Mouse (Mus musculus) forebrain, embryonic 15.5 days (tissue): ENCODE data around the gene Hpf1. TPM values are rescaled to one million over a fixed set of nuclear protein-coding genes. Genes with fewer than 3 reads are reported as not detected.

ENCODE experiments used
- ATAC-seq: fragments of 200-750 bp; cut with Nextera tagmentation; replicated peaks from 2 replicates; pipeline ENCODE4 v1.8.0; 2017; ENCODE audit warnings: mild to moderate bottlenecking, moderate TSS enrichment, moderate library complexity
- H3K27ac ChIP-seq: fragments of 300-500 bp; sonication (generic); replicated peaks from 2 replicates; pipeline ENCODE4 v1.5.1; 2015; ENCODE audit warnings: mild to moderate bottlenecking, inconsistent platforms
- H3K27me3 ChIP-seq: fragments of 300-500 bp; sonication (generic); 2 replicates; pipeline ENCODE4 v1.6.1; 2015; ENCODE audit warnings: inconsistent platforms
- H3K36me3 ChIP-seq: fragments of 300-500 bp; sonication (generic); 2 replicates; pipeline ENCODE4 v1.6.1; 2015; ENCODE audit warnings: mild to moderate bottlenecking, inconsistent platforms
- H3K4me1 ChIP-seq: fragments of 300-500 bp; sonication (generic); 2 replicates; pipeline ENCODE4 v1.6.1; 2015; ENCODE audit warnings: inconsistent platforms
- H3K4me2 ChIP-seq: fragments of 300-500 bp; sonication (generic); replicated peaks from 2 replicates; pipeline ENCODE4 v1.6.1; 2015; ENCODE audit warnings: mild to moderate bottlenecking, inconsistent platforms
- H3K4me3 ChIP-seq: fragments of 300-500 bp; sonication (generic); 2 replicates; pipeline ENCODE4 v1.5.1; 2015; ENCODE audit warnings: mild to moderate bottlenecking, inconsistent platforms
- H3K9ac ChIP-seq: fragments of 300-500 bp; sonication (generic); replicated peaks from 2 replicates; pipeline ENCODE4 v1.6.1; 2015; ENCODE audit warnings: mild to moderate bottlenecking, inconsistent platforms
- H3K9me3 ChIP-seq: fragments of 300-500 bp; sonication (generic); 2 replicates; pipeline ENCODE4 v1.6.1; 2016; ENCODE audit warnings: inconsistent platforms
- WGBS: fragments of 180-500 bp; shearing (Covaris S2); methylation state at CpG from one replicate; pipeline ENCODE4 v1.1.7; 2015; ENCODE audit warnings: mixed read lengths; 5-methylcytosine and 5-hydroxymethylcytosine counted together
- polyA plus RNA-seq: library from polyadenylated mRNA; unstranded; fragments of >200 nt; fragmentation: Nextera tagmentation; extraction: Ambion mirVana; gene quantifications from 2 replicates; pipeline ENCODE4 v1.2.1, GENCODE M21; 2015

Hpf1 gene
- polyA plus RNA-seq, result 105 and 106 TPM in 2 replicates

DNA sequence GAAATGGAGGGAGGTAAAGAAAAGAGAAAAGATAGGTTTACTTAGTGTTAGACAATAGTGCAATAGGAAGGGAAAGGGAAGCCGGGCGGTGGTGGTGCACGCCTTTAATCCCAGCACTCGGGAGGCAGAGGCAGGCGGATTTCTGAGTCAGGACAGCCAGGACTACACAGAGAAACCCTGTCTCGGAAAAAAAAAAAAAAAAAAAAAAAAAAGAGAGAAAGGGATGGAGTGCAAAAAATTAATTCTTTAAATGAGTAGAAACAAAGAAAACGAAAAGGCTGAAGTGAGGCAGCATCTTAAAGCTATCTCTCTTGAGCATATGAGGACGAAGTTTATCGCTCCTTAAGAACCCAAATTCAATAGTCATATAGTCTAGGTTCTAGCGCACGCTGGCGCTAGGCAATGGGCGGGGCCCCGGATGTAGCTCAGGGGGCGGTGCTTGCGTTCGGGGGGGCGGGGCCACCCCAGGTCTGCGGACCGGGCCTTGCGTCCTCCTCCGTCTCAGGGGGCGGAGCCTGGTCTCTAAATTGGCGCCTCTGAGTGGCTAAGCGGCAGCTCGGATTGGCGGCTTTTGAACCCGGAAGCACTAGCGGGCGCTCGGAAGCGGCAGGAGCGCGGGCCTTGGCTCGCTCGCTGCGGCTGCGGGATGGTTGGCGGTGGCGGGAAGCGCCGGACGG lies at the start of gene Hpf1:
Gene Hpf1, plus strand, starts transcription at position 576 of the 677 bp plus-strand sequence.
- H3K27ac ChIP-seq, result peak within 1 kb of the TSS; percentile 54; the same call in 1 of the 2 replicates
- H3K4me2 ChIP-seq, result peak within 1 kb of the TSS; percentile 73
- H3K27me3 ChIP-seq, result no peaks in the 10 kb centered on the region
- peak; percentile 99 for ATAC-seq
- H3K9ac ChIP-seq, result peak within 1 kb of the TSS; percentile 82
- H3K36me3 ChIP-seq, result no peaks in the 10 kb centered on the region
- H3K9me3 ChIP-seq, result no peaks in the 10 kb centered on the region
- H3K4me3 ChIP-seq, result peak within 1 kb of the TSS; percentile 71
- peaks cover 22% of the 10 kb centered on the region for H3K4me1 ChIP-seq
- 5% methylated on average over 40 of the region's 43 CpGs for WGBS

DNA sequence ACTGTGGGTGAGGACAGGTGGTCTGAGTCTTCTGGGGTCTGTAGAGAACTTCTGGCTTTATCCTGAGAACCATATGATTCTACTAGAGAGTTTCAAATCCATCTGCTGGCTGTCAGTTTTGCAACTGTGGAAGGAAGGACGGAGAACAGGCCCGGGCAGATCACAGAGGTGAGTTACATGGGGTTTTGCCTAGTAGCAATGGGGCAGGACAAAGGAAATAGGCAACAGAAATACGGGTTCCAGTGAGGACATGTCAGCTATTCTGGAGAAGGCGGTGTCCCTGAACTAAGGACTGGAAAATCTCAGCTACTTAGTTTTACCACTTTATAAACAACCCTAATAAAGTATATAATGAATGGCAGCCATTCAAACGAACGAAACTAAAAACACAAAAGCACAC lies 47.8 kb upstream of the Hpf1 start:
- Histone ChIP-seq H3K9ac (no peak overlapping the region), H3K4me3 (no peak overlapping the region), H3K27me3 (no peaks in the 10 kb centered on the region), H3K27ac (no peak overlapping the region), H3K4me1 (no peaks in the 10 kb centered on the region), H3K36me3 (no peaks in the 10 kb centered on the region), H3K4me2 (no peak overlapping the region), H3K9me3 (no peaks in the 10 kb centered on the region)
- WGBS, result 63% methylated on average over 6 of the region's 6 CpGs
- ATAC-seq, result no peak

DNA sequence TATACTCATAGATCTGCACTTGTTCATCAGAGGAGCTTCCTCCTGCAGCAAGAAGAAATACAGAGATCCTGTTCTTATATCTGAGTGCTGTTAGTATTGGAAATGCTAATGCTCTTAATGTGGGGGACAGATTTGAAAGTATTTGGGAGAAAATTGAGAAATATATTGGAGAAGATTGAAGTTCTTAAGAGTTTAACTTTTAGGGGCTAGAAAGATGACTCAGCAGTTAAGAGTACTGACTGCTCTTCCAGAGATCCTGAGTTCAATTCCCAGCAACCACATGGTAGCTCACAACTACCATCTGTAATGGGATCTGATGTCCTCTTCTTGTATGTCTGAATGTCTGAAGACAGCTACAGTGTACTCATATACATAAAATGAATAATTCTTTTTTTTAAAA lies 32.7 kb upstream of the Hpf1 start:
- Histone ChIP-seq H3K4me2 (no peak overlapping the region), H3K27me3 (no peaks in the 10 kb centered on the region), H3K9ac (no peak overlapping the region), H3K27ac (no peak overlapping the region), H3K4me1 (no peaks in the 10 kb centered on the region), H3K4me3 (no peak overlapping the region), H3K36me3 (no peaks in the 10 kb centered on the region), H3K9me3 (no peaks in the 10 kb centered on the region)
- ATAC-seq, result no peak

DNA sequence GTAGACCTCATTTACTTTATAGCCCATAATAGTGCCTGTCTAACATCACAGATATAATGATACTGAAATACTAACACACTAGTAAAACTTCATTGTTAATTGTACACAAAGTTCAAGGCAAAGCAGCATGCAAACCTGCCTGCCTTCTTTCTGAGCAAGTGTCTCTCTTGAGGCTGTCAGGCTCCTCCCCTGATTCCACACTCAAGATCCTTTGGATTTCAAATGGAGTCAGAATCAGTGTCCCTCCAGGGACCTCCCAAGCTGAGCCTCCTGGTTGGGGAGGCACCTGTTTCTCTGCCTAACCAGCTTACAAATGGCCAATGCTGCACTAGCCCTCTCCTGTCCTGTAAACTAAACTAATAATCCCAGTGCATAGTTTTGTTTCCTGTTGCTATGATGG lies 32.1 kb upstream of the Hpf1 start:
- Histone ChIP-seq H3K4me2 (no peak overlapping the region), H3K9ac (no peak overlapping the region)
- no peak for ATAC-seq

DNA sequence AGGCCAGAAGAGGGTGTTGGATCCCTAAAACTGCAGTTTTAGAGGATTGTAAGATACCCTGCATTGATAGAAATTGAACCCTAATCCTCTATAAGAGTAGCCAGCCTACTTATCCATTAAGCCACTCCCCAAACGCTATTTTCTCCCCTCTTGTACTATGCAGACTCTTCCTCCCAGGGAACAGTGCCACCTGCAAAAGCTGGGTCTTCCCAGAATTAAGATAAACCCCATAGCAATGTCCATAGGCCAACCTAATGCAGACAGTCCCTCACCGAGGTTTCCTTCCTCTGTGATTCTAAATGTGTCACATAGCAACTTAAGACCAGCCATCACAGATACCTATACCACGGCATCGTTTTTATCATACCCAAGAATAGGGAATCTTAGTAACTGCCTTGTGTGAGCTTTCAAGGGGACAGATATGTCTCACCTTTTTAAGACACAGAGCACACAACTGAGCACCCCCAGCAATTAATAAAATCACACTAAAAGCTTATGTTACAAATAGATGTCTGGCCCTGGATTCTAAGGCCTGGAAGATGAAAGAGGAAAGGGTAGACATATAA lies 31.2 kb upstream of the Hpf1 start:
- ATAC-seq, result no peak
- Histone ChIP-seq H3K9ac (no peak overlapping the region), H3K4me2 (no peak overlapping the region), H3K27ac (no peak overlapping the region), H3K4me1 (no peaks in the 10 kb centered on the region), H3K36me3 (no peaks in the 10 kb centered on the region), H3K9me3 (no peaks in the 10 kb centered on the region), H3K27me3 (no peaks in the 10 kb centered on the region), H3K4me3 (no peak overlapping the region)
- 73% methylated on average over 4 of the region's 4 CpGs for WGBS

More for the DNA sequence above, 32.1 kb upstream of the Hpf1 start:
- no peak overlapping the region for H3K27ac ChIP-seq
- H3K4me3 ChIP-seq, result no peak overlapping the region
- H3K4me1 ChIP-seq, result no peaks in the 10 kb centered on the region
- H3K27me3 ChIP-seq, result no peaks in the 10 kb centered on the region
- H3K9me3 ChIP-seq, result no peaks in the 10 kb centered on the region
- H3K36me3 ChIP-seq, result no peaks in the 10 kb centered on the region

DNA sequence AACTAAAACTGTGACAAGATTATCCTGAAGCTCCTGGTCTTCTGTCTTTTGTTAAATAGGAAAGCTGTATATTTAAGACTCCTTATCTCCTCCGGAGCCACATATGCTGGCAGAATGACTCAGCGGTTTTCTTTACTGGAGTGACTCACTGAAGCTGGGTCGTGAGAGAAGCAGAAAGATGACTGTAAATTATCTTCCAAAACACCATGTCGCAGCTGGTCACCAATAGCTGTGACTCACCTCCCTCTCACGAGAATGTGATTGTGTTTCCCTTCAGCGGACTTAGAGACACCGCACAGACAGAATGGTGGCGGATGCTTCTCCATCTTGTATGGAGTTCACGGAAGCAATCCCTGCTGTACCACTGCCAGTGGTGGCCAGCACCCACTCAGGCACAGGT lies 30.6 kb upstream of the Hpf1 start:
- Histone ChIP-seq H3K36me3 (no peaks in the 10 kb centered on the region), H3K27ac (no peak overlapping the region), H3K9me3 (no peaks in the 10 kb centered on the region), H3K9ac (no peak overlapping the region), H3K4me3 (no peak overlapping the region), H3K4me1 (no peaks in the 10 kb centered on the region), H3K4me2 (no peak overlapping the region), H3K27me3 (no peaks in the 10 kb centered on the region)
- 89% methylated on average over 9 of the region's 9 CpGs for WGBS
- no peak for ATAC-seq

DNA sequence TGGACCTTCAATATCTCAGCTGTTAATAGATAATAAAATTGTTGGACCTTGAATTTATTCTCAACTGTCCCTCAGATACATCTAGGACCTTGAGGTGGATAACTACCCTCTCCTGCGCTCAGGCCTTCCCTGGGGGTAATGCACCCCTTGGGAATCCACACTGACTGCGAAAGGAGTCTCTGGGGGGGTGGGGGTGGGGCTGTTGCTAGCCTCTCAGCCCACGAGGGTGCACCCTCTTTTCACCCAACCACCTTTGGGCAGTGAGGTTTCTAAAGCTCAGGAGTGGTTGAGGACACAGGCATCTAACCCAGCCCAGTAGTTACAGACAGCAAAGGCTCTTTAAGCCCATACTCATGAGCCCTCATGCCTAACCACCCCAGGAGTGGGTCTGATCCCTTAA lies 29.5 kb upstream of the Hpf1 start:
- H3K4me3 ChIP-seq, result no peak overlapping the region
- H3K27me3 ChIP-seq, result no peaks in the 10 kb centered on the region
- no peak overlapping the region for H3K27ac ChIP-seq
- no peaks in the 10 kb centered on the region for H3K9me3 ChIP-seq
- no peaks in the 10 kb centered on the region for H3K36me3 ChIP-seq
- 79% methylated on average over 3 of the region's 3 CpGs for WGBS
- no peak overlapping the region for H3K9ac ChIP-seq
- H3K4me2 ChIP-seq, result no peak overlapping the region
- no peak for ATAC-seq
- H3K4me1 ChIP-seq, result no peaks in the 10 kb centered on the region

DNA sequence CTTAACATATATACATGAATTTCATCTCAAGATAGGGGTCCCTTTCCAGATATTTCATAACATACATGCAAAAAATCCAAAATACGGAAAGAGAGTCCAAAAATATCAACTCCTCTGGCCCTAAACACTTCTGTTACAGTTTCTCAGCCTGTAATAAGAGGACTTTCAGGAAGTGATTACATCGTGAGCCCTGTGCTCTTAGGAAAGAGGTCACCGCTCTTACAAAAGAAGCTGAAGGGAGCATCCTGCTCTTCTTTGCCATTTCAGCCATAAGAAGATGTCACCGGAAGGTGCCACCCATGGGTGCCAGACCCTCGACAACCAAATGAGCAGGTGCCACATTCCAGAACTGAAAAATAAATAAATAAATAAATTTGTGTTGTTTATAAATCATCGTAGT lies 28.4 kb upstream of the Hpf1 start:
- Histone ChIP-seq H3K27ac (no peak overlapping the region), H3K4me1 (no peaks in the 10 kb centered on the region), H3K4me3 (no peak overlapping the region), H3K27me3 (no peaks in the 10 kb centered on the region), H3K4me2 (no peak overlapping the region), H3K9ac (no peak overlapping the region), H3K36me3 (no peaks in the 10 kb centered on the region), H3K9me3 (no peaks in the 10 kb centered on the region)
- 91% methylated on average over 6 of the region's 6 CpGs for WGBS
- ATAC-seq, result no peak

DNA sequence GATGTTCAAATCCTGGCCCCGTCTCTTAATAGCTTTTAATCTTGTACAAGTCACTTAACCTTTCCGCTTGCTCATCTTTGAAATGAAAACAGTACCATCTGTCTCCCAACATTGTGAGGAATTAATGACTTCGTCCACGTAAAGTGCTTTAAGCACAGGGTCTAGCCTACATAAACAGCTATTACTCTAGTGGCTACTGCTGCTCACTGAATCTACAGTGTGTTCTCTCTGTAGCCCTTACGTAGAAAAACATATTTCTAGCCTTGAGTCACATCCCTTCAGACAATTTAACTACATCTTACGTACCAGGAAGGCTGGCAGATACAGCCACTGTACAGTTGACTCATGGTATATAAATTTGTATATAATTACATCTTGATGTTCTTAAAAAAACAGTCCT lies 25.3 kb upstream of the Hpf1 start:
- Histone ChIP-seq H3K4me3 (no peak overlapping the region), H3K27me3 (no peaks in the 10 kb centered on the region), H3K4me1 (no peaks in the 10 kb centered on the region), H3K27ac (no peak overlapping the region), H3K9me3 (no peaks in the 10 kb centered on the region), H3K9ac (no peak overlapping the region), H3K4me2 (no peak overlapping the region), H3K36me3 (no peaks in the 10 kb centered on the region)
- 67% methylated on average over 6 of the region's 6 CpGs for WGBS
- ATAC-seq, result peak; percentile 43; the same call in 1 of the 2 replicates

DNA sequence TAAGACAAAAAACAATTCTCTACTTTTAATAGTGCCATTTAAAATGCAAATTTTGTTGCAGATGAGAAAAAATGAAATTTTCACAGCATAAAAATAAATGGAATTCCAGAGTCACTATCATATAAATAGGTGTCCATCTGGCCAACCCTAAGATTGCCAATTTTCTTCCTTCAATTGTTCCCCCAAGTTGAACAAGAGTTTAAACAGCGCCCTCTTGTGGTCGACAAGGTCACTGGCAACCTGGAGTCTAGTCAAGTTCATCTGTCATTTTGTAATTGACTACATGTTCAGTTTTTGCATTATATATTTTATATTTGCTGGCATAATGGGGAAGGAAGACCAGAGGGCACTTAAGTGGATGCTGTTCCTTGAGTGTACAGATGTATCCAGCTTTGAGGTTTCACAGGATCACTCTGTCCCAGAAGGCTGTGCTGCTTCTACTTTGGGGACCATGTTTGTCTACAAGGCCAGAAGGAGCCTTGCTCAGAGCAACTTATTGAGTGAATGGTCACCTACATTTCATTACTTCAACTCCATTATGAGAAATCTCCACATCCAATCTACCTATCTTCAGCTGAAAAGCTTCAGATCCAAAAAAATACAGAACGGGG lies 24.6 kb upstream of the Hpf1 start:
- Histone ChIP-seq H3K4me1 (no peaks in the 10 kb centered on the region), H3K27ac (no peak overlapping the region), H3K9me3 (no peaks in the 10 kb centered on the region), H3K4me3 (no peak overlapping the region), H3K9ac (no peak overlapping the region), H3K27me3 (no peaks in the 10 kb centered on the region), H3K36me3 (no peaks in the 10 kb centered on the region), H3K4me2 (no peak overlapping the region)
- 33% methylated on average over 3 of the region's 3 CpGs for WGBS
- ATAC-seq, result peak; percentile 51; the same call in 1 of the 2 replicates

DNA sequence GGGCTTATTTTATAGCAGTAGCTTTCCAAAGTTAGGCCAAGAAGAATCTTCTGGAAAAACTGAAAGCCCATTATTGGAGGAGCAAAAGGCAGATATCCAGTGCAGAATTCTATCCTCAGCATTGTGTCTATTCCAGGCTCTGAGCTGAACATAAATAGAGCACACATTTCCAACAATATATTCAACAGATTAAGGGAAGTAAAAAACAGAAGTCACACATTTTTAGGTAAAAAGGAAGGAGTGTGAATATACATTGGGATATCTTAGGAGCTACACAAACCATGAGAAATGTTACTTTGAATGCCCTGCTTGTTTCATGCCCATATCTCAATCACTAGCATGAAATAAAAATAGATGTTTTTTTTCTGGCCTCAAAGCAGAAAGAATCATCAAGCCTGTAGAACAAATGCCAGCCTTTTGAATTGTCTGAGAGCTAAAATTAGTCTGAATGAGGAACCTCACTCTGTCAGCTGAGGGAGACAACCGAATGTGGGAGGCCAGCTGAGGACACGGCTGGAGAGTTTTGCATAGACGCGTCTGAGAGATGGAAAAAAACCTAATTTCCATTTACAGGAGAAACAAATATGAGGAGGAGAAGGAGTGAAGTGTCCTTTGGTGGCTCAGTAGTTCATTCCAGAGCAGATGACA lies 22.6 kb upstream of the Hpf1 start:
- H3K9ac ChIP-seq, result no peak overlapping the region
- no peak overlapping the region for H3K4me2 ChIP-seq
- no peak overlapping the region for H3K4me3 ChIP-seq
- no peak overlapping the region for H3K27ac ChIP-seq
- no peaks in the 10 kb centered on the region for H3K27me3 ChIP-seq
- WGBS, result 69% methylated on average over 4 of the region's 4 CpGs
- no peaks in the 10 kb centered on the region for H3K4me1 ChIP-seq
- H3K36me3 ChIP-seq, result no peaks in the 10 kb centered on the region
- ATAC-seq, result no peak
- H3K9me3 ChIP-seq, result no peaks in the 10 kb centered on the region

DNA sequence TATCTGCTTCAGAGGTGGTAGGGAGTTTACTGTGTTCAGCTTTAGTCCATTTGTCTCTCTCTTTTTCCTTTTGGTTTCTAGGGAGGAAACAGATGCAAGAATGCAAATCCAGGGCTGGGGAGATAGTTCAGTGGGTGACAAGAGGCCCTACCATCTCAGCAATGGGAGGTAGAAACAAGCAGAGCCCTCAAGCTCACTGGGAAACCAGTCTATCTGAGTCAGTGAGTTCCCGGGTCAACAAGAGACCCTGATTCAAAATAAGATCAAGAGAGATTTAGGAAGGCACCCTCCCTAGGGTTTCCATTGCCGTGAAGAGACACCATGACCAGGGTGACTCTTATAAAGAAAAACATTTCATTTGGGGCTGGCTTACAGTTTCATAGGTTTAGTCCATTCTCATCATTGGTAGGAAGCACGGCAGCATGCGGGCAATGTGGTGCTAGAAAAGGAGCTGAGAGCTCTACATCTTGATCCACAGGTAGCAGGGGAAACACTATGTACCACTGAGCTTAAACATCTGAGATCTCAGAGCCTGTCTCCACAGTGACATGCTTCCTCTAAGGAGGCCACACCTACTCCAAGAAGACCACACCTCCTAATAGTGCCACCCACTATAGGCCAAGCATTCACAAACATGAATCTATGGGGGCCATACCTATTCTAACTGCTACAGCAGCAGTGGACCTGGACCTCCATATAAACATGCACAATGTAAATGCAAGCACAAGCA lies 21.8 kb upstream of the Hpf1 start:
- Histone ChIP-seq H3K4me3 (no peak overlapping the region), H3K36me3 (no peaks in the 10 kb centered on the region), H3K4me1 (no peaks in the 10 kb centered on the region), H3K9ac (no peak overlapping the region), H3K4me2 (no peak overlapping the region), H3K27ac (no peak overlapping the region), H3K9me3 (no peaks in the 10 kb centered on the region), H3K27me3 (no peaks in the 10 kb centered on the region)
- ATAC-seq, result no peak
- 87% methylated on average over 4 of the region's 4 CpGs for WGBS
